Mouse (Mus musculus): ENCODE results near the gene Sf3a1. TPM values are rescaled to one million over a fixed set of nuclear protein-coding genes. Genes with fewer than 3 reads are reported as not detected.
"Not testable (repeated sequence)": the region's sequence is repeated elsewhere in the genome, so short reads cannot be mapped to it uniquely, and the experiment has no call there.

The Sf3a1 gene
- total RNA-seq, 2 experiments from 2014 or later = 41.0 to 44.7 TPM

GRCm38 (mm10) chr11:4185480-4185879 lies 25.3 kb downstream of the Sf3a1 start:
- DNase-seq = not testable (repeated sequence)

DNA sequence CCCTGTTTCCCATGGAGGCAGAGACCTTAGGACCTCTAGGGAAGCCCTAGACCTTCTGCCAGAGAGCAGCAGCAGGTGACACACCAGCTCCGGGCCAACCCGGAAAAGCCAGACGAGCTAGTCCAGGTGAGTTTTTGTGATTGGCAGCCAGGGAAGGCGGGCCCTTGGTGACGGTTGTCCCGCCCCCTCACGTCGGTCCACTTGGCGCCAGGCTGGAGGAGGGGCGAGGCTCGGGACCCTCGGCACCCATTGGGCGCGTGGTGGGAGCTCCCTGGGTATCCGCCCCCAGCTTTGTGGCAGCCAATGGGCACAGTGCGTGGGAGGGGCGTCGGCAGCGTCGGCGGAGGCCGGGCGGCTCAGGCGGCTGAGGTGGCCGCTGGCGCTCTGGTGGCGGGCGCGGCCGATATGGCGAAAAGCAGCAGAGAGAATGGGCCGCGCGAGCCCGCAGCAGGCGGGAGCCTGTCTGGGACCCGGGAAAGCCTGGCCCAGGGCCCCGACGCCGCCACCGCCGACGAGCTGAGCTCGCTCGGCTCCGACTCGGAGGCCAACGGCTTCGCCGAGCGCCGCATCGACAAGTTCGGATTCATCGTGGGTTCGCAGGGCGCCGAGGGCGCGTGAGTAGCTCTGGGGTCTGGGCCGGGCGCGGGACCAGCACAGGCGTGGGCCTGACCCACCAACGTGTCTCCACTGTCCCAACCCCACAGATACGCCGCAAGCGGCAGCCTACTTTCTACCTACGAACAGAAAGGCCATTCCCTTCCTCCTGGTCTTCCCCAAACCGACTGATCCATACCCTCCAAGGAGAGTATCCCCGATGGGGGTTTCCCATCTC lies 26.6 kb downstream of the Sf3a1 start, which contains the start of gene Tbc1d10a:
Gene Tbc1d10a, plus strand, starts transcription at position 304 of the 832 bp plus-strand sequence.
- DNase-seq = peak; percentile 99

- DNase-seq = no peak
These were observed 27.2 kb downstream of the Sf3a1 start for GRCm38 (mm10) chr11:4187318-4187700.

DNA sequence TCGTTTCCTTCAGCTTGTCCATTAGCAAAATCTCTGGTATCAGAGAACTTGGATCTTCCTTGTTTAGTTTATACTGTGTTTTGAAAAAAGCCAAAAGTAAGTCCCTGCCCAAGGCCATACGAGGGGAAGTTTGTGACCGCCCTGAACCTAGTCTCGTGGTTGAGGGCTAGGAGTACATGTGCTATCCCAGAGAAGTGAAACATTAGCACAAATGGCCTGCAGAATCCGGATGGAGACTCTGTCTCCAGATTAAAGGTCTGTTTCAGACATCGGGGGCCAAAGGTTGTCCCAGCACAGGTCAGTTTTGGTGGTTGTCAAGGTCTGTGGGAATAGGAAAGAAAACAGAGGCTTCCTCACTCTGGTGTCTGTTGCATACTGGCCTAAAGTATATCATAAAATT lies 29.0 kb downstream of the Sf3a1 start:
- DNase-seq = no peak

GRCm38 (mm10) chr11:4190677-4191076 lies 30.5 kb downstream of the Sf3a1 start:
- no peak for DNase-seq

DNA sequence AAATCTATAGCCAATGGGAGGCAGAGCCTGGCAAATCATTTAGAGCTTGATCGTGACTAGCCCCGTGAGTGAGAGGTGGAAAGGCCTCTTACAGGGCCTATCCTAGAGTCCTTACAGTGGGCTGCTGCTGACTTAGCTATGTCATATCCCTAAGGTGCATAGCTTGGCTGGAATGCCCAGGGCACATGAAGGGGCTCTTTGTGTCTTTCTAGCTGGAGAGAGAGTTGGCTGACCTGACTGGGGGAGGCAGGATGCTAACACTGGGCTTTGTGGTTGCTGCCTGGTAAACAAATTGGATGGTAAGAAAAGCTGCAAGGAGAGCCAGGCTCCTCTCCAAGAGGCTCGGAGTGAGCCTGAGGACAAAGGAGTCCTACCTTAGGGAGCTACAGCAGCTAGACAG lies 32.6 kb downstream of the Sf3a1 start:
- no peak for DNase-seq

DNA sequence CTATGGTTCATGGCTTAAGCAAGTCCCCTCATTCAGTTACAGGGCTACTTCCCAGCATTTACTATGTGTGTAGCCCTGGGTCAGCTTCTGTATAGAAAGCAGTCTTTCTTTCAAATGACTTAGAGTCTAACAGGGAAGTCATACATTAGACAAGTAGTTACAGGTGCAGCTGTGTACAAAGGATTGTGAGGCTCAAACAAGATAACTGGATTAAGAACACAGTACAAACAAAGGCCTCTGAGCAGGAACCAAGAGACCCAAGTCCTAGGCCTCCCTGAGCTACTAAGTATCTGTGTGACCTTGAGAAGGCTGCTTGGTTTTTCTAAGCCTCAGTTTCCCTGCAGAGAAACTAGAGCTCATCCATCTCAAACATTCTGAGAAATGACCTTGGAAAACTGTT lies 33.3 kb downstream of the Sf3a1 start:
- DNase-seq = no peak

DNA sequence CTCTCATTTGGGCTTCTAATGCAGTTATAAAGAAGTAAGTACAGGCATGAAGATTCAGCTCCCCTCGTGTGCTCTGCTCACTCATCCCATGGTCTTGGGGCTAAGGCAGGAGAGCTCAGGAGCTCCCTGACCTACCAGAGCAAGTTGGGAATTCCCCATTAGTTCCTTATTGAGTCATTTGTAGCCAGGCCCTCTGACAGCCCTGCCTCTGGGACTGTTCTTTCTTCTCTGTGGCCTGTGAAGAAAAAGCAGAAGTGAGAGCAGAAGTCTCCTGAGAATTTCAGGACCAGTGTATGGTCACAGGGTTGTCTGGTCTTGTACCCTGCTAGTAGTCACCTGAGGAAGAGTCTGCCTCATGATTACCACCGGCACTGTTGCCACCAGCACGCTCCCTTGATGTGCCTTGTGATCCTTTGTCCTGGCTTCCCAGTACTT lies 35.5 kb downstream of the Sf3a1 start:
- DNase-seq = no peak

GRCm38 (mm10) chr11:4196636-4197035 lies 36.5 kb downstream of the Sf3a1 start:
- no peak for DNase-seq

- peak; percentile 72 for DNase-seq
These were observed 37.5 kb downstream of the Sf3a1 start for GRCm38 (mm10) chr11:4197691-4198090.

DNA sequence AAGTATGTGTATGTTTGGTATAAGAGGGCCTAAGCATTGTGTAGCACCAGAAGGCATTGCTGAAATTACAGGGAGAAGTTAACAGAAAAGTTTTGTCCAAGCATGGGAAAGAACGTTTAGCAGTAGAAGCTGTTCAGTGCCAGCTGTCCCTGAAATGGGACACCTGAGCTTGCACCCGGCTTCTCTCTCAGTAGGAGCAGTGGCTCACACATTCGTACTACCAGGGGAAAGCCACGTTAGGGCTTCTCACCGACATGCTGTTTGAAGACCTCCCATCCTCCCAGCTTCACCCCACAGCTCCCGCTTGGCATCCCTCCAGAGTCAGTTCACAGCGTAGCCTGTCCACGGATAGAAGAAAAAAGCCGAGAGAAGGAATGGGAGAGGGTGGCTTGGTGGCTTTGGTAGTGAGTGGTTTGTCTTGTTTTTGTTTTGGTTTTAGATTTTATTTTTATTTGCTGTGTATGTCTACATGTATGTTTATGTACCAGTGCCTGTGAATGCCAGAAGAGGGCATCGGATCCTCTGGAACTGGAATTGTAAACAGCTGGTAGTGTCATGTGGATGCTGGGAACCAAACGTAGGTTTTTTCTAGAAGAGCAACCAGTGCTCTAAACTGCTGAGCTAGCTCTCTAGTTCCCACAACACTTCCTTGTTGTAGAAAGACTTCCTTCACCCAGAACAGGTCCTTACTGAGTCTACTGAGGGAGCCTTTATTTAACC lies 42.0 kb downstream of the Sf3a1 start:
- no peak for DNase-seq

GRCm38 (mm10) chr11:4202995-4203704 lies 43.0 kb downstream of the Sf3a1 start:
- DNase-seq = no peak

DNA sequence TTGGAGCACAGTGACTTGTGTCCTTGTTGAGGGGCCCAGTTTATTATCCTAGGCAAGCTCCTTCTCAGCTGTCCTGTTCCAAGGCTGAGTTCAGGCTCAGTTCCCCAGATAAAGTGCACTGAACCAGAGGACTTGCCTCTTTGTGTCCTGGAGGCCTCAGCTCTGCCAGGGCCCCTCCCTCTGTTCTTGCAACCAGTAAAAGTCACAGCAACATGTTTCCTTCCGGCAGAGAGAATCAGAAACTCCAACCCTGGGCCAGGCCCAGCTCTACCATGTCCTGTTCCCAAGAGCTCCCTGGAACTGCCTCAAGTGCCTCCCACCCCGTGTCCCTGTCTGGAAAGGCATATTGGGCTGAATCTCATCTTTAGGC lies 43.5 kb downstream of the Sf3a1 start:
- peak; percentile 81 for DNase-seq

DNA sequence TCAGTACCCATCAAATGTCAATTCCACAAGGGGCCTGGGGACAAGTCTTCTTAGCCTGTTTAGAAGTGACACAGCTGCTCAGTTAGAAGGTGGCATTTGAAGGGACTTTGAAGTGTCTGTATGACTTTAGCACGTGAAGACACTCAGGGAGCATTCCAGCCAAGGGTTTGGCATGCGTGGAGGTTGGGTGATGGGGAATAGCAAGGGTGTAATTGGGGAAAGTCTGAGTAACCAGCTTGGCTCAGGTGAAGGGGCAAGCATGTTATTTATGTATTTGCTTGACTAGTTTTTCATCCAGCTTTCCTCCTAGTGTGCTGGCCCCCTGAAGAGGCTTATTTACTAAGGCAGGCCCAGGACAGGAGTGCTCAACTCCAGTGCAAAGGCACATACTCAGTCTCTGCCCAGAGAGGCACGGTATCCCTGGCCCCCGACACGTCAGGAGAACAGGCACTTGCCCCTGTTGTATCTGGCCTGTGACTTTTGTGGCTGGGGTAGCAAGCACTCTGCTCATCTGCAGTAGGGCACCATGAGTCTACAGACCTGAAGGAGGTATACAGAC lies 45.0 kb downstream of the Sf3a1 start:
- DNase-seq = no peak

GRCm38 (mm10) chr11:4205951-4206350 lies 45.8 kb downstream of the Sf3a1 start:
- no peak for DNase-seq

GRCm38 (mm10) chr11:4206563-4206962 lies 46.4 kb downstream of the Sf3a1 start:
- DNase-seq = no peak

GRCm38 (mm10) chr11:4207655-4208054 lies 47.5 kb downstream of the Sf3a1 start:
- DNase-seq = no peak

DNA sequence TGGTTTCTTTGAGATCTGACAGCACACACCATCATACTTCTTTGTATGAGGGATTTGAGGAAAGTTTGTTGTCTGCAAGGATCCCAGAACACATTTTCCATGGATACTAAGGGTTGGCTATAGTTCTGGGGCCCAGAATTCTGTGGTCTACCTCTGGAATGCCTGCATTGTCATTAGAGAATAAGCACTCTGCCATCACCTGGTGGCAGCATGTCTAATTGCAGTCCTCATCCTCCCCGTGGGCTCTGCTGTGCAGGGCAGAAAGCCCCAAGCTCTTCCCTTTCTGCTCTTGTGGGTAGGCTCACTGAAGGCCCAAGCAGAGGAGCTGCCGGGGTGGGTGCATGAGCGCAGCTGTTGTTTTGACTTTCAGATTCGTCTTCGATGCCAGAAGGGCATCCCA lies 49.4 kb downstream of the Sf3a1 start:
- no peak for DNase-seq

- DNase-seq = peak; percentile 47
These were observed 50.6 kb downstream of the Sf3a1 start for GRCm38 (mm10) chr11:4210786-4211185.

GRCm38 (mm10) chr11:4213107-4213506 lies 53.0 kb downstream of the Sf3a1 start:
- peak; percentile 50 for DNase-seq

- DNase-seq = no peak
These were observed 54.4 kb downstream of the Sf3a1 start for GRCm38 (mm10) chr11:4214572-4214971.

- no peak for DNase-seq
These were observed 54.9 kb downstream of the Sf3a1 start for GRCm38 (mm10) chr11:4215061-4215460.
